Mouse (Mus musculus) regulatory T cell (primary cell): Measurements from ENCODE around the gene Zc3h13.

Experiments used
- in situ Hi-C: fragments of 300-600 bp; cut with MboI, MseI; formaldehyde crosslinking; loops from one replicate; pipeline ENCODE4 v1.15.1; 2025; ENCODE audit warnings: high pct_unique_total_duplicates

Zc3h13 gene

GRCm38 (mm10) chr14:75323354-75323753, 39.2 kb downstream of the Zc3h13 start:
- in situ Hi-C loops = no loop called here

- in situ Hi-C loops = no loop called here
Measured at GRCm38 (mm10) chr14:75328062-75328461, 43.9 kb downstream of the Zc3h13 start.

GRCm38 (mm10) chr14:75330621-75331020, 46.4 kb downstream of the Zc3h13 start:
- in situ Hi-C loops = no loop called here

GRCm38 (mm10) chr14:75334321-75334720, 50.1 kb downstream of the Zc3h13 start:
- in situ Hi-C loops = no loop called here

- in situ Hi-C loops = no loop called here
Measured at GRCm38 (mm10) chr14:75337884-75338283, 53.7 kb downstream of the Zc3h13 start.

GRCm38 (mm10) chr14:75346041-75346440, 61.9 kb downstream of the Zc3h13 start:
- in situ Hi-C loops = no loop called here

- in situ Hi-C loops = no loop called here
Measured at GRCm38 (mm10) chr14:75351626-75352025, 67.5 kb downstream of the Zc3h13 start.

- in situ Hi-C loops = no loop called here
Measured at GRCm38 (mm10) chr14:75363316-75363715, 79.1 kb downstream of the Zc3h13 start.

GRCm38 (mm10) chr14:75365301-75366035, 81.3 kb downstream of the Zc3h13 start:
- in situ Hi-C loops = no loop called here

GRCm38 (mm10) chr14:75366741-75367140, 82.6 kb downstream of the Zc3h13 start:
- in situ Hi-C loops = no loop called here

- in situ Hi-C loops = no loop called here
Measured at GRCm38 (mm10) chr14:75367503-75367902, 83.3 kb downstream of the Zc3h13 start.

- in situ Hi-C loops = no loop called here
Measured at GRCm38 (mm10) chr14:75369880-75370279, 85.7 kb downstream of the Zc3h13 start.

GRCm38 (mm10) chr14:75375006-75375598, 90.9 kb downstream of the Zc3h13 start:
- in situ Hi-C loops = no loop called here

- in situ Hi-C loops = no loop called here
Measured at GRCm38 (mm10) chr14:75376256-75376655, 92.1 kb downstream of the Zc3h13 start.

GRCm38 (mm10) chr14:75377612-75378011, 93.4 kb downstream of the Zc3h13 start:
- in situ Hi-C loops = no loop called here
